Mouse (Mus musculus) C2C12 (cell line): ENCODE measurements around the gene Fdxr. TPM values are rescaled to one million over a fixed set of nuclear protein-coding genes. Genes with fewer than 3 reads are reported as not detected.

ENCODE experiments used
- H3K27me3 ChIP-seq: one replicate; pipeline ENCODE4 v1.6.1; 2011; ENCODE audit not compliant: control insufficient read depth, insufficient read depth, insufficient read length
- H3K36me3 ChIP-seq: one replicate; pipeline ENCODE4 v1.6.1; 2011; ENCODE audit not compliant: control insufficient read depth, insufficient read depth
- H3K4me3 ChIP-seq: one replicate; pipeline ENCODE4 v1.5.1; 2011; ENCODE audit warnings: mild to moderate bottlenecking, control low read depth; ENCODE audit not compliant: poor library complexity, insufficient read depth, severe bottlenecking
- H3K79me2 ChIP-seq: one replicate; pipeline ENCODE4 v1.6.1; 2011; ENCODE audit not compliant: control insufficient read depth, insufficient read depth
- H3K79me3 ChIP-seq: one replicate; pipeline ENCODE4 v1.6.1; 2011; ENCODE audit warnings: low read depth, control low read depth
- H3ac ChIP-seq: one replicate; pipeline ENCODE3; 2011; ENCODE audit warnings: low read depth; ENCODE audit not compliant: control insufficient read depth, insufficient read length
- CEBPB ChIP-seq: IDR thresholded peaks from one replicate; pipeline ENCODE4 v1.6.1; 2011; ENCODE audit warnings: low read depth, mild to moderate bottlenecking, control low read depth, moderate library complexity
- CTCF ChIP-seq: IDR thresholded peaks from one replicate; pipeline ENCODE4 v1.5.1; 2011; ENCODE audit not compliant: control insufficient read depth, insufficient read depth, insufficient read length
- FOSL1 ChIP-seq: IDR thresholded peaks from one replicate; pipeline ENCODE4 v1.8.0; 2011; ENCODE audit warnings: mild to moderate bottlenecking, low read length; ENCODE audit not compliant: poor library complexity, insufficient read depth, severe bottlenecking
- MAX ChIP-seq: IDR thresholded peaks from one replicate; pipeline ENCODE4 v1.6.1; 2011; ENCODE audit warnings: mild to moderate bottlenecking, control low read depth
- MYOD1 ChIP-seq: IDR thresholded peaks from one replicate; pipeline ENCODE4 v1.6.1; 2011; ENCODE audit warnings: low read depth; ENCODE audit not compliant: control insufficient read depth, insufficient read length
- MYOG ChIP-seq: IDR thresholded peaks from one replicate; pipeline ENCODE4 v1.6.1; 2011; ENCODE audit not compliant: control insufficient read depth, insufficient read length; ENCODE audit errors: extremely low read depth
- USF1 ChIP-seq: IDR thresholded peaks from one replicate; pipeline ENCODE4 v1.6.1; 2011; ENCODE audit warnings: low read depth, mild to moderate bottlenecking, control low read depth, moderate library complexity
- polyA plus RNA-seq: library from polyadenylated mRNA; unstranded; fragments of >200 nt; fragmentation: generic; extraction: Trizol; gene quantifications from one replicate; pipeline ENCODE4 v1.2.1, GENCODE M21; 2012; ENCODE audit warnings: missing spikeins

The Fdxr gene
- polyA plus RNA-seq, 1 experiment, result 10.7 TPM

- H3K79me2 ChIP-seq, result no peaks in the 10 kb centered on the region
- H3K4me3 ChIP-seq, result no peak overlapping the region
- no peaks in the 10 kb centered on the region for H3K36me3 ChIP-seq
- no peaks in the 10 kb centered on the region for H3K79me3 ChIP-seq
- TF ChIP-seq USF1, result no peak
- TF ChIP-seq FOSL1, result no peak
- no peak for TF ChIP-seq CTCF
- TF ChIP-seq MAX, result no peak
- no peaks in the 10 kb centered on the region for H3K27me3 ChIP-seq
- no peak overlapping the region for H3ac ChIP-seq
Measured at GRCm38 (mm10) chr11:115232889-115233288, 44.0 kb downstream of the Fdxr start.

- Histone ChIP-seq H3K79me2 (no peaks in the 10 kb centered on the region), H3K36me3 (no peaks in the 10 kb centered on the region), H3K27me3 (no peaks in the 10 kb centered on the region), H3ac (no peak overlapping the region), H3K79me3 (no peaks in the 10 kb centered on the region), H3K4me3 (no peak overlapping the region)
- TF ChIP-seq FOSL1 (no peak), USF1 (no peak), CTCF (no peak), MYOD1 (no peak), CEBPB (no peak), MYOG (no peak), MAX (no peak)
Measured at GRCm38 (mm10) chr11:115231924-115232323, 44.9 kb downstream of the Fdxr start.

GRCm38 (mm10) chr11:115231168-115231915 is 45.5 kb downstream of the Fdxr start:
- Histone ChIP-seq H3K4me3 (no peak overlapping the region), H3K79me3 (no peaks in the 10 kb centered on the region), H3K36me3 (no peaks in the 10 kb centered on the region), H3ac (no peak overlapping the region), H3K27me3 (no peaks in the 10 kb centered on the region), H3K79me2 (no peaks in the 10 kb centered on the region)
- TF ChIP-seq USF1 (no peak), MYOD1 (no peak), FOSL1 (no peak), MYOG (no peak), CTCF (no peak), CEBPB (no peak), MAX (no peak)

GRCm38 (mm10) chr11:115229021-115229930 is 47.6 kb downstream of the Fdxr start:
- no peaks in the 10 kb centered on the region for H3K79me2 ChIP-seq
- no peaks in the 10 kb centered on the region for H3K36me3 ChIP-seq
- TF ChIP-seq USF1, result no peak
- H3K27me3 ChIP-seq, result no peaks in the 10 kb centered on the region
- H3K79me3 ChIP-seq, result no peaks in the 10 kb centered on the region
- H3ac ChIP-seq, result no peak overlapping the region
- no peak overlapping the region for H3K4me3 ChIP-seq

GRCm38 (mm10) chr11:115228430-115228829 is 48.4 kb downstream of the Fdxr start:
- Histone ChIP-seq H3K79me2 (no peaks in the 10 kb centered on the region), H3ac (no peak overlapping the region), H3K36me3 (no peaks in the 10 kb centered on the region), H3K79me3 (no peaks in the 10 kb centered on the region), H3K4me3 (no peak overlapping the region), H3K27me3 (no peaks in the 10 kb centered on the region)
- TF ChIP-seq FOSL1, result no peak
- no peak for TF ChIP-seq CEBPB
- no peak for TF ChIP-seq USF1
- no peak for TF ChIP-seq CTCF
- TF ChIP-seq MAX, result no peak
- no peak for TF ChIP-seq MYOG

GRCm38 (mm10) chr11:115227640-115228039 is 49.2 kb downstream of the Fdxr start:
- no peaks in the 10 kb centered on the region for H3K79me2 ChIP-seq
- H3K79me3 ChIP-seq, result no peaks in the 10 kb centered on the region
- no peak overlapping the region for H3ac ChIP-seq
- no peak for TF ChIP-seq MYOD1
- TF ChIP-seq FOSL1, result no peak
- TF ChIP-seq CTCF, result no peak
- no peak for TF ChIP-seq MAX
- no peaks in the 10 kb centered on the region for H3K27me3 ChIP-seq
- H3K36me3 ChIP-seq, result no peaks in the 10 kb centered on the region
- no peak overlapping the region for H3K4me3 ChIP-seq
